Mouse (Mus musculus) T-helper 2 cell (primary cell): ENCODE data around the gene Nr2e1.

Experiments
- in situ Hi-C: fragments of 300-600 bp; cut with MboI, MseI; formaldehyde crosslinking; loops from one replicate; pipeline ENCODE4 v1.15.1; 2025; ENCODE audit warnings: high pct_unique_total_duplicates

Gene Nr2e1

GRCm38 (mm10) chr10:42587961-42588750 is 4.7 kb upstream of the Nr2e1 start:
- in situ Hi-C loops, result no loop called here

GRCm38 (mm10) chr10:42585596-42586305 is 2.3 kb upstream of the Nr2e1 start:
- in situ Hi-C loops, result no loop called here

- in situ Hi-C loops, result no loop called here
Measured at GRCm38 (mm10) chr10:42585156-42585555, 1.7 kb upstream of the Nr2e1 start.

DNA sequence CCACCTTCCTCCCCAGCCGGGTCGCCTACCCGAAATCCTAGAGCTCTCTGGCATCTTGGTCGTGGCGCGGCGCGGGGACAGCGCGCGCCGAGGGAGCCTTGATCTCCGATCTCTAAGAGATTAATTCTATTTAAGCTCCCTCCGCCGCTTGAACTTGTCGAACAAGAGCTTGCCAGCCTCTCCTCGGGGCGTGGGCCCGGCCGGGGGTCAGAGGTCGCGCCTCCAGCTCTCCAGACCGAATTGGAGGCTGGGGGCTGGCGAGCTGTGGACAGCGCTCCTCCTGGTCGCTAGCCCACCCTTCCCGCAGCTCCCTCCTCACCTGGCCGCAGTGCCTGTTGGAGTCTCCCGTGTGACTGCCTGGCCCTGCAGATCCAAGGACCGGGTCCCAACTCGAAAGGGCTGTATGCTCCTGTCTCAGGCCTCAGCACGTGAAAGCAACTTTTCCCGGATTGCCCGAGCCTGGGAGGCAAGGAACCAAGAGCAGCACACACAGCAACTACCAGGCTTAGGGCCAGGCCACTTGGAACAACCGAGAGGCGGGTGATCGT is 1.1 kb upstream of the Nr2e1 start:
- in situ Hi-C loops, result no loop called here

DNA sequence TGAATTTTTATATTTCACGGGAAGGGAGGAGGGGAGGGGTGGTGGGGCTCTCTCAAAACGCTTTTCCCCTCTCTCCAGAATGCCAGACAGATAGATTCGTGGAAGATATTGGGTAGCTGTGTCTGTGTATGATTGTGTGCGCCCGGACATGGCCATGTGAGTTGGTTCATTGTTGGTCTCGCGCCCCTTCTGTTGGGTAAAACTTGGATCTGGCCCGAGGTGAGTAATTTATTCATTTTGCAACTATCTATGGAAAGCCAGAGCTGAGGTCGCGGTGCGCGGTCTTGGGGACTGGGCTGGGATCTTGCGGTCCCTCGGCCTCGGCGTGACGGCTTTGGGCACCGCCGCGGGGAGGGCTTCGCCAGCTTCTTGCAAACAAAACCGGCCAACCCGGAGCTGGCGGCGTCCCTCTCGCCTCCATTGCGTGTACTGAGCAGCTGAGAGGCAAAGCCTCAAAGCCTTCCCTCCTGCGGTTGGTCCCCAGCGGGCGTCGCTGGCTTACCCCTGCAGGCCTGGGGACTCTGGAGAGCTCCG is 537 bp upstream of the Nr2e1 start:
- in situ Hi-C loops, result no loop called here

DNA sequence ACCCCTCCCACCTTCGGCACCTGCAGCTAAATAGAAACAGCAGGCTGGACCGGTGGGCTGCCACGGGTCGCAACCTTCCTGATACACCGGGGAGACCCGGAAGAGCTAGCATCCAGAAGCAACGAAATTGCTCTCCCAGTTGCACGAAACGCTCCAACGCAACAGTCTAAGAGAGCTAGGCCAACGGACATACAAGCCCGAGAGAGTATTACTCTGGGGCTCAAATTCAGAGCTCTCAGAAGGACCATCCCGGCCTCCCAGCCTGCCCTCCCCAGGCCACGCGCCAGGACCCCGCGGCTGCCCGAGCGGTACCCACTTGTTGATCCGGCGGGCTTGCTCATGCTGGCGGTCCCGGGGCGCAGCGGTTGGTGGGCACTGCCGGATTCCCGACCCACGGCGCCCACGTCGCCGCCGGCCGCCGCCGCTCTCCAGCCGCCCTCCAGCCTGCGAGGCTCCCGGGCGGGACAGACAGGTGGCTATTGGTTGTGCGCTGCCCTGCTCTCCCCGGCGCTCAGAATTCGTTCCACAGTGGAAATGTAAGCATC is 794 bp downstream of the Nr2e1 start:
- in situ Hi-C loops, result no loop called here

- in situ Hi-C loops, result no loop called here
Measured at GRCm38 (mm10) chr10:42581694-42582565, 1.5 kb downstream of the Nr2e1 start.

- in situ Hi-C loops, result no loop called here
Measured at GRCm38 (mm10) chr10:42580951-42581277, 2.5 kb downstream of the Nr2e1 start.

- in situ Hi-C loops, result no loop called here
Measured at GRCm38 (mm10) chr10:42580131-42580950, 3.1 kb downstream of the Nr2e1 start.

- in situ Hi-C loops, result no loop called here
Measured at GRCm38 (mm10) chr10:42579475-42580130, 3.8 kb downstream of the Nr2e1 start.

- in situ Hi-C loops, result no loop called here
Measured at GRCm38 (mm10) chr10:42578698-42579474, 4.5 kb downstream of the Nr2e1 start.

GRCm38 (mm10) chr10:42578281-42578675 is 5.2 kb downstream of the Nr2e1 start:
- in situ Hi-C loops, result no loop called here

GRCm38 (mm10) chr10:42577525-42578280 is 5.7 kb downstream of the Nr2e1 start:
- in situ Hi-C loops, result no loop called here

GRCm38 (mm10) chr10:42574639-42575038 is 8.8 kb downstream of the Nr2e1 start:
- in situ Hi-C loops, result no loop called here

DNA sequence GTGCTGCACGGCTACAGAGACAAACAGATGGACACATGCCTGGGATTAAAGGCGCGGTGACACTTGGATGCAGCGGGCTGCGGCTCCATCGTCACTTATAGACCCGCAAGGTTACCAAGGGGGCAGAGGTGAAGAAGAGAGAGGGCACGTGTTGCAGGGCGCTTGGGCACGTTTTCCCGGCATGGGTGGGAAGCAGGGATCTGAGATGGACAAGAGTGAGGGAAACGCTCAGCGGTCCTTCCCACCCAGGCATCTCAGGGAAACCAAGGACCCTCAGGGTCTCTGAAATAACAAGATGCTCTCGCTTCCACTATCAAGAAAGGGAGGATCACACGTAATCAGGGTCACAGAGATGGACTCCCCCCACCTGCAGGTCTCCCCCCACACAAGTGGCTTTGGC is 10.5 kb downstream of the Nr2e1 start:
- in situ Hi-C loops, result no loop called here

DNA sequence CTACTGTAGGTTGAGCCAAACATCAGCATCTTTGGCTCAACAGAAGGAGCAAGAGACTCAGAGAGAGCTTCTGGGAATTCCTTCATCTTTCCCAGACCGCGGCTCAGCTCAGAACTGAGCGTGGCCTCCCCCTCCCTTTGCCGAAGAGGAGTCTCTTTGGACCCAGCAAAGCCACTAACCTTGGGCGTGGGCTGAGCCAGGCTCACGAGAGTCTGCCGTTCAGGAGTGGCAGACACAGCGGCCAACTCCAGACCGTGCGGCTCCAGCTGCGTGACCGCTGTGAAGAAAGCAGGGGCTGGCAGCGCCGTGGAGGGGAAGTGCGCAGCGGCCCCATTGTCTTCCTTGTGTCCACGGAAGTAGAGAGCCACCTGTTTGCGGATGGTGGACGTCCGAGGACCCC is 10.9 kb downstream of the Nr2e1 start:
- in situ Hi-C loops, result no loop called here

GRCm38 (mm10) chr10:42562272-42562671 is 21.2 kb downstream of the Nr2e1 start:
- in situ Hi-C loops, result no loop called here

DNA sequence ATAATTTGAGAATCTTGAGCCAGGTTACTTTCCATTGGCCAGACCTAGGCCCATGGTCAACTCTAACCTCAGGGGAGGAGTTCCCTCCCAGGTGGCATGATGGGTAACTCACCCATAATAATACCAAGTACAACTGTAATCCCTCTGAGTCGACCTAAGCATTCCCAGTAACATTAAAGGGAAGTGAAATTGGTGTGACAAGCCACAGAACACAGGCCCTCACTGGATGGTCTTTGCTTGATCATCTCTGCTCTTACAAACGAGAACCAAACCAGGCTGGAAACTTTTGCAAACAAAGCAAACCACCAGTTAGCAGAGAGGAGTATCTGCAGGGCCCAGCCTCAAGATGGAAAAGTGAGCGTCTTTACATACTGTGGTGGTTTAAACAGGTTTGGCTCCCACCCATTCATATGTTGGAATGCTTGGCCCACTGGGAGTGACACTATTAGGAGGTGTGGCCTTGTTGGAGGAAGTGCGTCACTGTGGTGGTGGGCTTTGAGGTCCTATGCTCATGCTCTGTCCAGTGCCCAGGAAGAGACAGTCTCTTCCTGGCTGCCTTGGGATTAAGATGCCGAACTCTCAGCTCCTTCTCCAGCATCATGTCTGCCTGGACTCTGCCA is 23.7 kb downstream of the Nr2e1 start:
- in situ Hi-C loops, result no loop called here
